Mouse (Mus musculus): ENCODE results near the gene Gm20388. TPM values are rescaled to one million over a fixed set of nuclear protein-coding genes. Genes with fewer than 3 reads are reported as not detected.
A peak's percentile ranks its signal among the peaks of the same experiment; 100 is the strongest.
"Not testable (repeated sequence)": the region's sequence is repeated elsewhere in the genome, so short reads cannot be mapped to it uniquely, and the experiment has no call there.

Gene Gm20388
- polyA plus RNA-seq, 1 experiment from 2014 or later, result 5.5 TPM

DNA sequence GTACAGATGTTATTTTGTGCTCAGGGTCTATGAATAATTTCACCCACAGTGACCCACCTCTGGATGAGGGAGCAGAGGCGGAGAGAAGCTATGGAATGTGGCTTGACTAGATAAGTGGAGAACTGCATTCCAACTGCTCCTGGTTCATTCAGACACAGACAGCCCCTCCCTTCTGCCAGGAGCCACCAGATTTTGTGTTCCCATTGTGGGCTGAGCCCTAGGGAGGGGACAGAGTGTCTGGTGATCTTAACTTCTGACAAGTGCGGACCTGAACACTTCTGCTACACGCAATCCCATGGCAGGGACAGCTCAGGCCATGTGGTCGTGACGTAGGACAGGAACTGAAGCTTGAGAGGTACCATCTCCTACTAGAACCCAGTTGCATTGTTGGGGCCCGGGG lies 3536.2 kb downstream of the Gm20388 start:
- H3K27me3 ChIP-seq (ENCODE audit: poor library complexity, severe bottlenecking), result no peaks in the 10 kb centered on the region
- WGBS, result 93% methylated on average over 6 of the region's 6 CpGs
- no peaks in the 10 kb centered on the region for H3K9me3 ChIP-seq
- H3K4me1 ChIP-seq, result peaks cover 17% of the 10 kb centered on the region
- H3K36me3 ChIP-seq (replicated peaks), result peaks cover 59% of the 10 kb centered on the region
- no peak for DNase-seq (ENCODE audit: extremely low spot score, low spot score)
- H3K27ac ChIP-seq, result no peak overlapping the region
- H3K4me3 ChIP-seq, result no peak overlapping the region

- DNase-seq (ENCODE audit: extremely low spot score, low spot score), result no peak
- Histone ChIP-seq H3K27me3 (ENCODE audit: poor library complexity, severe bottlenecking) (no peaks in the 10 kb centered on the region), H3K36me3 (replicated peaks) (peaks cover 90% of the 10 kb centered on the region), H3K4me1 (no peaks in the 10 kb centered on the region), H3K27ac (no peak overlapping the region), H3K9me3 (no peaks in the 10 kb centered on the region), H3K4me3 (no peak overlapping the region)
- WGBS, result 89% methylated on average over 5 of the region's 5 CpGs
Measured at GRCm38 (mm10) chr8:123450783-123451182, 3540.1 kb downstream of the Gm20388 start.

GRCm38 (mm10) chr8:123451747-123452146 lies 3541.1 kb downstream of the Gm20388 start:
- H3K4me3 ChIP-seq; H3K27ac ChIP-seq; H3K4me1 ChIP-seq; DNase-seq (ENCODE audit: extremely low spot score, low spot score); H3K9me3 ChIP-seq; H3K27me3 ChIP-seq (ENCODE audit: poor library complexity, severe bottlenecking): not testable (repeated sequence)
- WGBS, result 93% methylated on average over 12 of the region's 12 CpGs
- peaks cover 90% of the 10 kb centered on the region for H3K36me3 ChIP-seq (replicated peaks)

DNA sequence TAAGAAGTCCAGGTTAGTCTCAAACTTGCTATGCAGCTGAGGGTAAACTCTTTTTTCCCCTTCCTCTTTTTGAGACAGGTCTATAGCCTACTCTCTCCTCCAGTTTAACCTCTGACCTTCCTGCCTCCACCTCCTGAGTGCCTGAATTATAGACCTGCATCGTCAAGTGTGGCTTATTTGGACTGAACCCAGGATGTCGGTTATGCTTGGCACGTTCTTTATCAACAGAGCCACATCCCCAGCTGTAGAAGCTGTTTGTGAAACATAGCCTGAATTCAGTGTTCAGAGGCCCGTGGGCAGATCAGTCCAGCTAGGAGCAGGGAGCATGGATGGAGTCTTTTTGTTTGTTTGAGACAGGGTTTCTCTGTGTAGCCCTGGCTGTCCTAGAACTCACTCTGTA lies 3541.5 kb downstream of the Gm20388 start:
- DNase-seq (ENCODE audit: extremely low spot score, low spot score), result no peak
- Histone ChIP-seq H3K4me1 (peaks cover 3% of the 10 kb centered on the region; the same call in 1 of the 2 replicates), H3K9me3 (no peaks in the 10 kb centered on the region), H3K36me3 (replicated peaks) (peaks cover 91% of the 10 kb centered on the region), H3K27ac (no peak overlapping the region), H3K4me3 (no peak overlapping the region), H3K27me3 (ENCODE audit: poor library complexity, severe bottlenecking) (no peaks in the 10 kb centered on the region)
- 87% methylated on average over 4 of the region's 4 CpGs for WGBS

DNA sequence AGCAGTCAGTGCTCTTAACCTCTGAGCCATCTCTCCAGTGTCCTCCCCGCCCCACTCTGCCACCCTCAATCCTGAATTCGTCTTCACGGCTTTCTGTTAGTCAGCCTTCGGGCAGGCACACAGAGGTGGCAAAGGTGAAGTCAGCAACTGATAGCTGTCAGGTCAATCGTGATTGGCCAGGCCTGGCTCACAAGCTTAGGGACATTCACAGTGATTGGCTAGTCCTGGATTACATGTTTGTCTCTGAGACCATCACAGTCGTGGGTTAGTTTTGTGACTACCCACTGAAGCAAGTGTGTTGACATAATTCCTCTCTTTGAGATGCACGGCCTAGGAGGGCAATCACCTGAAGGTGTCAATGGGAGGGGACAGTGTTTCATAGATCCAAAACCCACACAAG lies 3542.7 kb downstream of the Gm20388 start:
- H3K27me3 ChIP-seq (ENCODE audit: poor library complexity, severe bottlenecking), result no peaks in the 10 kb centered on the region
- peaks cover 95% of the 10 kb centered on the region for H3K36me3 ChIP-seq (replicated peaks)
- H3K9me3 ChIP-seq, result no peaks in the 10 kb centered on the region
- H3K4me3 ChIP-seq, result no peak overlapping the region
- H3K27ac ChIP-seq, result no peak overlapping the region
- no peak for DNase-seq (ENCODE audit: extremely low spot score, low spot score)
- 86% methylated on average over 7 of the region's 7 CpGs for WGBS
- H3K4me1 ChIP-seq, result peaks cover 3% of the 10 kb centered on the region; the same call in 1 of the 2 replicates

DNA sequence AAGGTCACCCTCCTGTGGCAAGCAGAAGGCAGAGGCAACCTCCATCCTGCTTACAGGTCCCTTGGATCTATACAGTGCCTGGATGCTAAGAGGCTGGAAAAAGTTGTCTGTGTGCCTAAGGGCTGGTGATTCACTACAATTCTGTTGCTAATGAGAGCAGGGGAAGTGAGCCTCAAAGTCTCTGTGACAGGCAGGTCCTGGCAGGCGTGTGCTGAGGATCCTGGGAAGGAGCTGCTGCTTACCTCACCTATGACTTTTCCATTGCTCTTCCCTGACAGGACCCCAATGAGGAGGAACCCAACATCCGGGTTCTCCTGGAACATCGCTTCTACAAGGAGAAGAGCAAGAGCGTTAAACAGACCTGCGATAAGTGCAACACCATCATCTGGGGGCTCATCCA lies 3543.3 kb downstream of the Gm20388 start:
- Histone ChIP-seq H3K4me3 (no peak overlapping the region), H3K27me3 (ENCODE audit: poor library complexity, severe bottlenecking) (no peaks in the 10 kb centered on the region), H3K4me1 (peaks cover 3% of the 10 kb centered on the region; the same call in 1 of the 2 replicates), H3K27ac (no peak overlapping the region), H3K9me3 (no peaks in the 10 kb centered on the region), H3K36me3 (replicated peaks) (peaks cover 97% of the 10 kb centered on the region)
- no peak for DNase-seq (ENCODE audit: extremely low spot score, low spot score)
- 90% methylated on average over 5 of the region's 5 CpGs for WGBS

DNA sequence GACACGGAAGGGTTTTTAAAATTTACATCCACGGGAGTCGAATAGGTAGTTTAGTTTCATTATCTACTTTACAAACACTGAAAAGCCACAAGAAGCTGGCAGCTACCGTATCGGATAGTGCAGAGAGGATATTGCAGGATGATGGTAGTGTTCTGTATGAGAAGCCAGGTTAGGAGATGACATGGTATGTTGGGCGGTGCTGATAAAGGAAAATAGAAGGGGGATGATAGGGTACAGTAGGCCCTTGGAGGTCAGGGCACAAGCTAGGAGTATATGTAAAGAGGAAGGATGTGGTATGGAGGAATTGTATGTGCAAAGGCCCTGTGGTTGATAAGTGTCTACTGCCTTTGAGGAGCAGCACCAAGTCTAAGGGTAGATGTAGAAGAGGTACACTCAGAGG lies 3543.9 kb downstream of the Gm20388 start:
- no peak for DNase-seq (ENCODE audit: extremely low spot score, low spot score)
- no peaks in the 10 kb centered on the region for H3K9me3 ChIP-seq
- H3K27me3 ChIP-seq (ENCODE audit: poor library complexity, severe bottlenecking), result no peaks in the 10 kb centered on the region
- H3K4me1 ChIP-seq, result peaks cover 3% of the 10 kb centered on the region; the same call in 1 of the 2 replicates
- no peak overlapping the region for H3K4me3 ChIP-seq
- peaks cover 97% of the 10 kb centered on the region for H3K36me3 ChIP-seq (replicated peaks)
- H3K27ac ChIP-seq, result no peak overlapping the region
- WGBS, result 93% methylated on average over 6 of the region's 6 CpGs

- DNase-seq (ENCODE audit: extremely low spot score, low spot score), result no peak
- H3K27ac ChIP-seq, result no peak overlapping the region
- H3K4me3 ChIP-seq, result no peak overlapping the region
- no peaks in the 10 kb centered on the region for H3K27me3 ChIP-seq (ENCODE audit: poor library complexity, severe bottlenecking)
- 87% methylated on average over 4 of the region's 4 CpGs for WGBS
- peaks cover 57% of the 10 kb centered on the region for H3K36me3 ChIP-seq (replicated peaks)
- no peaks in the 10 kb centered on the region for H3K9me3 ChIP-seq
- peaks cover 10% of the 10 kb centered on the region; the same call in 1 of the 2 replicates for H3K4me1 ChIP-seq
Measured at GRCm38 (mm10) chr8:123463651-123464050, 3553.0 kb downstream of the Gm20388 start.

DNA sequence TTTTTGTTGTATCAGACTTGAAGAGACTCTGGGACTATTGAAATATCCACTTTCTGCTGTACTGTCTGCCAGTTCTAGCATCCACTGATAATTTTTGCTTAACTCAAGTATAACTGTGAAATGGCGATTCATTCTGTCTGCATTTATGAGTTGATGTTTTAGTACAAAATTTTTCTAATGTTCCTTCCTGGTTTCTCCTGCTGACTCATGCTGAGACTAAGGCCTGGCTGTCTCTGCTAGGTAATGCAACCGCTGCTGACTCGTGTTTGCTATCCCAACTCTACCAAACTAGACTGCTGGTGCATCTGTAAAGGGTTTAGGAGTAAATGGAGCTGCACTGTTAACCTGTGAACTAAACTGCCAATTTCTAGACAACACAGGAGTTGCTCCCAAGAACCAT lies 3556.8 kb downstream of the Gm20388 start:
- Histone ChIP-seq H3K27ac (no peak overlapping the region), H3K4me1 (peaks cover 5% of the 10 kb centered on the region; the same call in 1 of the 2 replicates), H3K4me3 (no peak overlapping the region), H3K36me3 (replicated peaks) (peaks cover 20% of the 10 kb centered on the region), H3K9me3 (no peaks in the 10 kb centered on the region), H3K27me3 (ENCODE audit: poor library complexity, severe bottlenecking) (no peaks in the 10 kb centered on the region)
- 80% methylated on average over 3 of the region's 3 CpGs for WGBS
- DNase-seq (ENCODE audit: extremely low spot score, low spot score), result no peak

DNA sequence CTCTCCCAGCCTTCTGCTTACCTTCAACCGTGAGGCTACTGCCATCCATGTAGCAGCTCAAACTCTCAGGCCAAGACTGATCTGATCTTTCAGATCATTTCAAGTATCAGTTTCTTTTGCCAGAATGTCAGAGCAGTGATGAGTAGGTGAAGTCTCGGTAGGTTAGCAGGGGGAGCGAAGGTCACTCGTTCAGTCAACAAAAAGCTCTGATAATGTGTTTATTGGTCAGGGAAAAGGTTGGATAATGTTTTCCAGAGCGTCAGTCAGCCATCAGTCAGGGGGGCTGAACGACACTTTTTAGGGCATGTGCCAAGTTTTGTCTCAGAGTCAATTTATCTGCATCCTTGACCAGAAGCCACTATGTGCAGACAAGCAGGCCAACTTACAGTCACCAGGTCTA lies 3562.3 kb downstream of the Gm20388 start:
- 77% methylated on average over 6 of the region's 6 CpGs for WGBS
- H3K36me3 ChIP-seq (replicated peaks); H3K9me3 ChIP-seq; H3K27me3 ChIP-seq (ENCODE audit: poor library complexity, severe bottlenecking); H3K4me3 ChIP-seq; DNase-seq (ENCODE audit: extremely low spot score, low spot score); H3K27ac ChIP-seq: not testable (repeated sequence)
- H3K4me1 ChIP-seq, result peaks cover 12% of the 10 kb centered on the region

- peaks cover 22% of the 10 kb centered on the region for H3K4me1 ChIP-seq
- not testable (repeated sequence) for H3K36me3 ChIP-seq (replicated peaks); H3K27ac ChIP-seq; H3K27me3 ChIP-seq (ENCODE audit: poor library complexity, severe bottlenecking); DNase-seq (ENCODE audit: extremely low spot score, low spot score); H3K9me3 ChIP-seq; H3K4me3 ChIP-seq
- WGBS, result 68% methylated on average over 5 of the region's 5 CpGs
Measured at GRCm38 (mm10) chr8:123474549-123474948, 3563.9 kb downstream of the Gm20388 start.

GRCm38 (mm10) chr8:123476911-123477736 lies 3566.5 kb downstream of the Gm20388 start:
- H3K27me3 ChIP-seq (ENCODE audit: poor library complexity, severe bottlenecking), result no peaks in the 10 kb centered on the region
- WGBS, result 9% methylated on average over 34 of the region's 34 CpGs
- H3K4me1 ChIP-seq, result peaks cover 22% of the 10 kb centered on the region
- peak; percentile 32 for DNase-seq (ENCODE audit: extremely low spot score, low spot score)
- peak overlapping the region; percentile 99 for H3K27ac ChIP-seq
- H3K4me3 ChIP-seq, result peak overlapping the region; percentile 96
- H3K9me3 ChIP-seq, result no peaks in the 10 kb centered on the region
- peaks cover 24% of the 10 kb centered on the region for H3K36me3 ChIP-seq (replicated peaks)

DNA sequence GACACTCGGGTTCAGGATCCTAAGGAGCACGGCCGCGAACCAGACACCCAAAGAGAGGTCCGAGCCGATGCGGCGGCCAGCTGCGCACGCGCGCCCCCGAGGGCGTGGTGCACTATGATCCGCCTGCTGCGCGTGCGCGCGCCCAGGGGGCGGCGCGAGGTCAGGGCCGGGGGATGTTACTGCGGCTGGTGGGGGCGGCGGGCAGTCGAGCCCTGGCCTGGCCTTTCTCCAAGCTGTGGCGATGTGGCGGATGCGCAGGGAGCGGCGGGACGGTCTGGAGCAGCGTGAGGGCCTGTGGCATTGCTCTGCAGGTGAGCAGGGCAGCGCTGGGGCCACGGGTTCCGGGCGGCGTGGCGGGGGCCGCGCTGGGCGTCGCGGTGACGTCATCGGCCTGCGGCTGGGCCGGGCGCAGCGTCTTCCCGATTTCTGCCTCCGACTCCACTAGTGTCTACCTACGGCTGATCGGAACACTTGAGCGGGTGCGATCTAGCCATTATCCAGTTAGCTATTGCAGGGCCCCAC lies 3567.2 kb downstream of the Gm20388 start, which contains the start of gene Afg3l1:
TSS of gene Afg3l1 (plus strand) at position 167 of the 522 bp plus-strand sequence.
- peak; percentile 91 for DNase-seq (ENCODE audit: extremely low spot score, low spot score)
- Histone ChIP-seq H3K27me3 (ENCODE audit: poor library complexity, severe bottlenecking) (no peaks in the 10 kb centered on the region), H3K9me3 (no peaks in the 10 kb centered on the region), H3K27ac (peak within 1 kb of the TSS; percentile 99), H3K36me3 (replicated peaks) (peaks cover 30% of the 10 kb centered on the region), H3K4me1 (peaks cover 22% of the 10 kb centered on the region), H3K4me3 (peak within 1 kb of the TSS; percentile 96)
- under 1% methylated on average over 58 of the region's 58 CpGs for WGBS
